Mouse (Mus musculus) lung, postnatal 4 days (tissue): Measurements from ENCODE around the gene Mief2.

Source experiments
- DNase-seq, 2 experiments: peaks; one replicate each; pipeline ENCODE4 v3.0.0; 2021

The Mief2 gene

DNA sequence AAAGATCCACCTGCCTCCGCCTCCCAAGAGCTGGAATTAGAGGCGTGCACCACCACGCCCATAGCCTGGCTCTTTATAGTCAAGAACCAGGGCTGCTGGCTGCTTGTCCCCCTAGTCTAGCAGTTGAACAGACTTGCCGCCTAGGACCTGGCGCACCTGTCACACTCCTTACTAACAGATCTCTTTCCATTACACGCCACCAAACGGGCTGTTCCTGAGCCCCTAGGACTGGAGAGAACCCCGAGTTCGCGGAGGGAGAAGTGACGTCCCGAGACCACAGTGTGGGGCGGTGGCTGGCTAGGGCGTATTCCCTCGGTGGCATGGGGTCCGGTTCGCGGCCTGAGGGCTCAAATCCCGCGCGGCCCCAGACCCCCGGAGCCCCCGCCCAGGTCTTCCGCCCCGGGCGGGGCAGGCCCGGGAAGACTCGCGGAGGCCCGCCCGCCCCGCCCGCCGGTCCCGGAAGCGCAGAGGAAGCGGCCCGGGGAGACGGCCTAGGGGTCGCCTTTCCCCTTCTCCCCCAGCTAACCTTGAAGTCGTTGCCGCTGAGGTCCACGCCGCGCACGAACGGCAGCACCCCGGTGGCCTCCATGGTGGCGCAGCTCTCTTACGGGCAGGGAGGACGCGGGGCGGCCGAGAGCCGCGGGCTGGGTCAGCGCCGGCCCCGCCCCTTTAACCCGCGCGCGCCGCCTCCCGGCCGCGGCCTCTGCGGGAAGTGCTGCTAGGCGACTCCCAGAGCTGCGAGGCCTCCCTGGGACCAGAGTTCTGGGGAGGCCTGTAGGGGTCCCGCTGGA lies 1.4 kb upstream of the Mief2 start, which contains the start of gene Flii:
Gene Flii (minus strand): TSS at position 663 of the 791 bp plus-strand sequence.
- DNase-seq = peak; percentile 91

- DNase-seq = no peak
Measured at GRCm38 (mm10) chr11:60727392-60728140, 632 bp upstream of the Mief2 start.

DNA sequence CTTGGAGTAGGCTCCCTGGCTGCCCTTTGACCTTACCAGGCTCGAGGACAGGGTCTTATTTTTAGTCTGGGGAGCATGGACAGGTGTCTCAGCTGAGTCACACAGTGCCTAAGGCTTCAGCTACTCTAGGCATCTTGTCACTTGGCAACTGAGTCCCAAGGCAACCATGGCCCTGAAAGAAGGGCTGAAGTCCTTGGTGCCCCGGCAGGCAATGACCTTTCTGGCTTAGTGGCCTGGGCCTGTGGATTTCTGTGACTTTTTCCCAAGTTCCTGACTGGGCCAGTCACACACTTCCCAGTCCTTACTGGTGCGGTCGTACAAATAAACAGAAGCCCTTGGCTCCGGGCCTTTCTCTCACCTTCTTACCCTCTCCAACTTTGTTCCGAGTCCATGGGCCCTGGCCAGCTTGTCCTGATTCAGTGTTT lies 1.0 kb downstream of the Mief2 start:
- peak in 1 of 2 experiments; percentile 21 for DNase-seq

GRCm38 (mm10) chr11:60730169-60730568 lies 2.0 kb downstream of the Mief2 start:
- no peak for DNase-seq

GRCm38 (mm10) chr11:60731251-60731650 lies 3.1 kb downstream of the Mief2 start:
- DNase-seq = no peak

DNA sequence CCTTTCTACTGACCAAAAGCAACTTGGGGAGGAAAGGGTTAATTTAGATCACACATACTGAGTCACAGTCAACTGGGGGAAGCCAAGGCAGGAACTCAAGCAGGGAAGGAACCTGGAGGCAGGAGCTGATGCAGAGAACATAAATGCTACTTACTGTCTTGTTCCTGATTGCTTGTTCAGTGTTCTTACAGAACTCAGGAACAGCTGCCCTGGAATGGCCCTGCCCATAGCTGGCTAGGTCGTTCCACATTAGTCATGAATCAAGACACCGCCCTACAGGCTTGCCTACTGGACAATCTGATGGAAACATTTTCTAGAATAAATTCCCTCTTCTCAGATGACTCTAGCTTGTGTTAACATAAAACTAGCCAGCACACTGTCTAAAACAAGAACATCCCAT lies 6.0 kb downstream of the Mief2 start:
- DNase-seq = no peak

DNA sequence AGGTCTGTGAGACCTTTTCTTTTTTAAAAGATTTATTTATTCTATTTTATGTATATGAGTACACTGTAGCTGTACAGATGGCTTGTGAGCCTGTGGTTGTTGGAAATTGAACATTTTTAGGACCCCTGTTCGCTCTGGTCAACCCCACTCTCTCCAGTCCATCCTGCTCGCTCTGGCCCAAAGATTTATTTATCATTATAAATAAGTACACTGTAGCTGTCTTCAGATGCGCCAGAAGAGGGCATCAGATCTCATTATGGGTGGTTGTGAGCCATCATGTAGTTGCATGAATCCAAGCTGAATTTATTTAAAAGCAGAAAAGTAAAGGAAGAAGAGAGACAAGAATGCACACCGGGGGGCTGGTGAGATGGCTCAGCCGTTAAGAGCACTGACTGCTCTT lies 7.0 kb downstream of the Mief2 start:
- no peak for DNase-seq

DNA sequence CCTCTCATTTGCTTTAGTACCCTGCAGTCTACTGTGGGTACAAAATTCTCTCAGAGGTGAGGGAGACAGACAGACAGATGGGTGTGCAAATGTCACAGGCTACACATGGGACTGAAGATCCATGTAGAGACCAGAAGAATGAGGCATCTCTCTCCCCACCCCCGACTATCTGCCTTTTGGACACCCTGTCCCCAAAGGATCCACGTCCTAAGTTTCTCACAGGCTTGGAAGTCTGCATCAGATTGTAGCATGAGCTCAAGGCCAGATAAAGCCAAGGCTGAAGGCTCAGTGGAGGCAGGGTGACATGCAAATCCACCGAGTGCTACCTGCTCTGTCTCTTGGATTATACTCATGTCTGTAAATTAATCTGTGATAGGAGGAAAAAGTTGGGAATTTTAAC lies 8.3 kb downstream of the Mief2 start:
- no peak for DNase-seq

DNA sequence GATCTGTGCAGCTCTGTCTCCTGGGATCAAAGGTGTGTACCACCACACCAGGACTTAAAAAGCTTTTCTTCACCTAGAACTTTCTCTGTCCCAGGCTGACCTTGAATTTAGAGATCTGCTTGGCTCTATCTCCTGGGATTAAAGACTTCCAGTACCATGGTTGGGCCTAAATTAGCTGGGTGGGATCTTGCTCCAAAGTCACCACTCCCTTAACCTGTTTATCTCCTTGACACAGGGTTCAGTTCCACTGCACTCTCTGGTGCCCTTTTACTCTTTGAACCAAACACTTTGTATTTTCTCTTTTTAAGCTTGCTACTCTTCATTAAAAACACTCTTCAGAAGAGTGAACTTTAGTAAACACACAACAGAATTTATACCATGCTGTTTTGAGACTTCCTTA lies 9.3 kb downstream of the Mief2 start:
- no peak for DNase-seq

DNA sequence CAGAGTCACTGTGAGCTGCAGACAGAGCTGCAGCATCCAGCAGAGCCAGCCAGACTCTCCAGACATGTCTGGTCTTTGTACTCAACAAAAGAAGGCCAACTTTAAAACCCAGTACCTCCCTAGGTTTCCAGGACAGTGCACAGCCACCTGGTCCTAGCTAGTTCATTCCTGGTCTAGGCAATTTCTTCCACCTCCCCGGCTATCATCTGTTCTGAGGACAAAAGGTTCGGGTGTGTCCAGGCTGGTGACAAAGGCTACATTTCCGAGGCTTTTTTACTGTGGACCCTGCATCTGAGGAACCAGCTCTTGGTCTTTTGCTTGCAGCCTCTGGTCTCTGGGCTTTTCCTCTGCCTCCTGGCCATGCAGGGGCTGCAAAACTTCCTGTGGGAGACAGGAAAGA lies 12.1 kb downstream of the Mief2 start:
- no peak for DNase-seq

GRCm38 (mm10) chr11:60755570-60755969 lies 27.4 kb downstream of the Mief2 start:
- no peak for DNase-seq

GRCm38 (mm10) chr11:60761681-60762080 lies 33.5 kb downstream of the Mief2 start:
- no peak for DNase-seq

DNA sequence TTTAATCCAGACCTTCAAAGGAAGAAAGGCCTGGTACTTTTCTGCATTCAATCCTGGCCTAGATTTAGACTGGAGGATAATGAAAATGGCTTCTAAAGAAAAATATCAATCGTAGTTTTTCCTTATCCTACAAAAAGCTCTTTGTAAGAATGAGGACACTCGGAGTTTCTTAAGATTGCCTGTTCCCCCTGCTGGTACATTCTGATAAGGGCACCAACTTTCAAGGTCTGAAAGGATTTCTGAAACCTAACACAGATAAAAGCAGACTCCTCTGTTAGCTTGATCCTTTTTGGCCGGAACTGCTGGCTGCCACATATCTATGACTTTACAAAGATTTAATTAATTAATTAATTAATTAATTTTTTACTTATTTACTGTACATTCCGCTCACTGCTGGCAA lies 38.8 kb downstream of the Mief2 start:
- no peak for DNase-seq

- DNase-seq = no peak
Measured at GRCm38 (mm10) chr11:60769322-60769721, 41.1 kb downstream of the Mief2 start.

GRCm38 (mm10) chr11:60770776-60771175 lies 42.6 kb downstream of the Mief2 start:
- DNase-seq = no peak

DNA sequence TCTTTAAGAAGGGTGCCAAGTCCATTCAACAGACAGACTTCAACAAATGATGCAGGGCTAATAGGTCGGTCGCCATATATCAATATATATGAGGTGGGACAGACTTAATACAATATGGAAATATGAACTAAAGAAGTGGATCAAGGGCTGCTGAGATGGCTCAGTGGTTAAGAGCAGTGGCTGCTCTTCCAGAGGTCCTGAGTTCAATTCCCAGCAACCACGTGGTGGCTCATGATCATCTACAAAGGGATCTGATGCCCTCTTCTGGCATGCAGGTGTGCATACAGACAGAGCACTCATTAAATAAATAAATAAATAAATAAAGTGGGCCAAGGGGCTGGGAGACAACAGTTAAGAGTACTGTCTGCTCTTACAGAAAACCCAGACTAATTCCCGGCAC lies 44.0 kb downstream of the Mief2 start:
- no peak for DNase-seq

- no peak for DNase-seq
Measured at GRCm38 (mm10) chr11:60774158-60774689, 46.0 kb downstream of the Mief2 start.

DNA sequence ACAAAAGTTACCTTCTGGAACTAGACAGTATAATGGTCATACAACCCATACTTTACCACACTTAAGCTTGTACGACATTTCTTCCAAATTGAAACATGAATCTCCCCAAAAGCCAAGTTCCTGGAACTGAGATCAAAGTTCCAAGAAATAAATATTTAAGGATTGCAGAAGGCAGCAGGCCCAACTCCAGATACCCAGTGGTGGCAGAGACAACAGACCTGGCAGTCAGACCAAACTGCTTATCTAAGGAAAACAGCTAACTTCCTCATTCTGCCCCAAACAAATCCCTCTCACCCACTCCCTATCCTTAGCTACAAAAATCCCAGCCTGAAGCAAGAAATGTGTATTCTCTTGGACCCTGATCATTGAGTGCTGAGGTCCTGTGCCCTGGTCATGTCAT lies 46.6 kb downstream of the Mief2 start:
- DNase-seq = no peak

DNA sequence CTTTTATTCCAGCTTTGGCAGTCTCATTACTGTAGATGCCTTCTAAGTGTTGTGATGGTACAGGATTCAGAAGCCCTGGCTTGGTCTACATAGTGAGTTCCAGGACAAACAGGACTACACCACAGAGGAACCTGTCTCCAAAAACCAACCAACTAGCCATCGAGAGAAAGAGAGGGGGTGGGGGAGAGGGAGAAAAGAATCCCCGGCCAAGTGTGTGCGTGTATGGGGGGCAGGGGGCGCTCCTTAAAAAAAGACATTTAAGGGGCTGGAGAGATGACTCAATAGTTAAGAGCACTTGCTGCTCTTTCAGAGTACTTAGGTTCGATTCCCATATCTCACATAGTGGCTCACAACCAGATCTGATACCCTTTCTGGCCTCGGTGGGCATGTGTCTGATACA lies 47.4 kb downstream of the Mief2 start:
- no peak for DNase-seq

GRCm38 (mm10) chr11:60776107-60776828 lies 48.1 kb downstream of the Mief2 start:
- no peak for DNase-seq

DNA sequence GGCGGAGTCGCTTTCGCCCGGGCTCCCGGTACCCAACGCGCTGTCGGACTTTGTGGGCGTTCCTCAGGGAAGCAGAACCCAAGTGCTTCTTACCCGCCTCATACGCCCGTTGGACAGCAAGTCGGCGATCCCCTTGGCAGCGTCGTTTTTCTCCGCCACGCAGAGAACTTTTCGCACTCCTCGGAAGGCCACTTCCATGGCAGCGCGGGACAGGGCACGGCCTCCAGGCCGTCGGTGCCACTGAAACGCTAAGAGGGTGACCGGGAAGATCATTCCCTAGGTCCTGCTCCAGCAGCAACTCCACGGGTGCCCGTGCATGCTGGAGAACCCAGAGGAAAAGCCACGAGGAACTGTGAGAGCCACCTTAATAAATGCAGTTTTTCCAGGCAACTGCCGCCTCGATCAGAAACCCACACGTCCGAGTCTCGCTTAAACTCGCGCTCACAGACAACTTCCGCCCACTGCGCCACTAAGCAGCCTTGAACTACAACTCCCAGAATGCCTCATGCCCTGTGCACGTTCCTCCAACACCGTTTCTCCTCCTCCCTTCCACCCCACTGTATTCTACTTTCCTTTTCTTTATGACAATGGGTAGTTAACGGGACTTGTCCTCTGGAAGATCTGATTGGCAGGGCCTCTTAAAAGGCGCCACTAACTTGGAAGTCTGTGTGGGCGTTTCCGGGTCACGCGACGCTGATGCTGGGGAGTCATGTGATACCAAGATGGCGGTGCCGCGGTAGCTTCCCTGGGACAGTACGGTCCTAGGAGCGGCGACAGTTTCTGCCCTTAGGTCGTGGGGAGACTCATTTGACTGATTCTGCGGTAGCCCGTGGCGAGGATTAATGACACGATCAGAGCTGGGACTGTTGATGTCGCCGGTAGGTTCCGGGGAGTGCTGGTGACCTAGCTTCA lies 48.9 kb downstream of the Mief2 start, which contains the start of the genes Top3a and Smcr8:
Gene Top3a (minus strand): TSS at position 537 of the 912 bp plus-strand sequence.
Gene Smcr8 (plus strand): TSS at position 696 of the 912 bp plus-strand sequence.
- peak; percentile 88 to 89 for DNase-seq

DNA sequence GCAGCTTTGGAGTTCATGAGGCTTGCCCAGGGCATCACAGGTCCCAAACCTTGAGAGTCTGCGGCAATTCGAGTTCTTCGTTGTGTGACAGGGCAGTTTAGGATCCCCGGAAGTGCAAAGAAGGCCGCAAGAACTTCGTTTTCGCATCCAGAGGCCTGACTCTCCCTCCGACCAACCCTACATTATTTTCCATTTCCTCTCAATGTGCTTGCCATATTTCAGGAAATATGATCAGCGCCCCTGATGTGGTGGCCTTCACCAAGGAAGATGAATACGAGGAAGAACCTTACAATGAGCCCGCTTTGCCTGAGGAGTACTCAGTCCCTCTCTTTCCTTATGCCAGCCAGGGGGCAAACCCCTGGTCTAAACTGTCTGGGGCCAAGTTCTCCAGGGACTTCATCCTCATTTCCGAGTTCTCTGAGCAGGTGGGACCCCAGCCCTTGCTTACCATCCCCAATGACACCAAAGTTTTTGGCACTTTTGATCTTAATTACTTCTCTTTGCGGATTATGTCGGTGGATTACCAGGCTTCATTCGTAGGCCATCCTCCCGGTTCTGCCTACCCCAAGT lies 49.7 kb downstream of the Mief2 start:
- DNase-seq = no peak
